Mouse (Mus musculus): ENCODE data around the gene Abhd14b. TPM values are rescaled to one million over a fixed set of nuclear protein-coding genes. Genes with fewer than 3 reads are reported as not detected.
"Not testable (repeated sequence)": the region's sequence is repeated elsewhere in the genome, so short reads cannot be mapped to it uniquely, and the experiment has no call there.

Abhd14b gene
- total RNA-seq, 2 experiments from 2014 or later = 4.8 to 6.1 TPM

DNA sequence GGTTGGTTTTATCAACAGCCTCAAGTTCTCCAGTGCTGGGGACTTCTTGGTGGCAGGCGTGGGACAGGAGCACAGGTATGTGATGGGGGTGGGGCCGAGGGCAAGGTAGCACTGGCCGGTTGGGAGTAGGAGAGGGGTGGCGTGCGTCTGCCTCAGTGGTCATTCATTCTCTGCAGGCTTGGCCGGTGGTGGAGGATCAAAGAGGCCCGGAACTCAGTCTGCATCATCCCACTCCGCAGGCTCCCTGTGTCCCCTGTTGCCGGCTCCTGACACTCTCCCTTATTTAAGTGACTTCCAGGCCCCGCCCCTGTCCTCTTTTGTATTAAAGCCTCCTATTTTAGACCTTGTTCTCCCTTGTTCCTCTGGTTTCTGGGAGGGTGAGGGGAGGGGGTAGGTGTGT, 37.8 kb downstream of the Abhd14b start:
- Histone ChIP-seq H3K27ac (peak overlapping the region; percentile 8; the same call in 1 of the 2 replicates), H3K4me3 (no peak overlapping the region)
- intact Hi-C loops (cut with DNase I) = no loop called here
- TF ChIP-seq CTCF (IDR thresholded peaks at IDR 0.05) = no peak
- no peak for DNase-seq

- not testable (repeated sequence) for DNase-seq
These were observed 40.3 kb downstream of the Abhd14b start for GRCm38 (mm10) chr9:106487602-106488001.

GRCm38 (mm10) chr9:106499667-106500066, 52.4 kb downstream of the Abhd14b start, which contains the start of gene Iqcf1:
Gene Iqcf1, plus strand, starts transcription at chr9:106499967.
- Histone ChIP-seq H3K27ac (no peak within 1 kb of the TSS), H3K4me3 (no peak within 1 kb of the TSS)
- no peak for TF ChIP-seq CTCF (IDR thresholded peaks at IDR 0.05)
- DNase-seq = no peak
- intact Hi-C loops (cut with DNase I) = no loop called here

More at GRCm38 (mm10) chr9:106487602-106488001, 40.3 kb downstream of the Abhd14b start:
- H3K27ac ChIP-seq; intact Hi-C loops (cut with DNase I); H3K4me3 ChIP-seq: not testable (repeated sequence)

GRCm38 (mm10) chr9:106501846-106502245, 54.6 kb downstream of the Abhd14b start:
- no peak for TF ChIP-seq CTCF (IDR thresholded peaks at IDR 0.05)
- Histone ChIP-seq H3K4me3 (no peak overlapping the region), H3K27ac (no peak overlapping the region)
- intact Hi-C loops (cut with DNase I) = no loop called here
- DNase-seq = no peak

Other genes with a start within 250 kb of the Abhd14b start
- 1 to 10 TPM; 2.1 to 5.2 TPM for gene Ppm1m, start 247.7 kb upstream of the Abhd14b start, total RNA-seq (2021)
- 100 to 1,000 TPM; 127 to 210 TPM for gene Twf2, start 244.4 kb upstream of the Abhd14b start, total RNA-seq (2021)
- gene Tlr9, start 224.9 kb upstream of the Abhd14b start, total RNA-seq (2021) = under 1 TPM; 0.17 to 0.23 TPM
- gene Alas1, start 198.8 kb upstream of the Abhd14b start, total RNA-seq (2021) = 100 to 1,000 TPM; 209 to 290 TPM
- gene Poc1a, start 166.4 kb upstream of the Abhd14b start, total RNA-seq (2021) = 1 to 10 TPM; 1.4 to 2.1 TPM
- gene Dusp7, start 78.8 kb upstream of the Abhd14b start, total RNA-seq (2021) = 10 to 100 TPM; 26.6 to 34.6 TPM
- gene Rpl29, start 18.0 kb upstream of the Abhd14b start, total RNA-seq (2021) = 100 to 1,000 TPM; 253 to 301 TPM
- gene Acy1, start 9.1 kb upstream of the Abhd14b start, total RNA-seq (2021) = 10 to 100 TPM in 1 of 2 experiments, 1 to 10 TPM in 1; 8.2 to 14.9 TPM
- gene Abhd14a, start 219 bp downstream of the Abhd14b start, total RNA-seq (2021) = 10 to 100 TPM; 15.9 to 19.8 TPM
- gene Pcbp4, start 5.8 kb downstream of the Abhd14b start, total RNA-seq (2021) = 10 to 100 TPM; 63.8 to 69.0 TPM
- gene Gpr62, start 18.5 kb downstream of the Abhd14b start, total RNA-seq (2021) = under 1 TPM in 1 of 2 experiments, not detected in 1; 0.15 TPM
- gene Rrp9, start 28.5 kb downstream of the Abhd14b start, total RNA-seq (2021) = 10 to 100 TPM; 23.9 to 24.7 TPM
- gene Parp3, start 29.5 kb downstream of the Abhd14b start, total RNA-seq (2021) = 10 to 100 TPM; 60.4 to 75.3 TPM
- gene Iqcf1, start 52.5 kb downstream of the Abhd14b start, total RNA-seq (2021) = not detected
- not detected for gene Iqcf5, start 67.1 kb downstream of the Abhd14b start, total RNA-seq (2021)
- gene Iqcf3, start 114.2 kb downstream of the Abhd14b start, total RNA-seq (2021) = not detected
- gene Iqcf4, start 123.5 kb downstream of the Abhd14b start, total RNA-seq (2021) = not detected
- gene Iqcf6, start 179.1 kb downstream of the Abhd14b start, total RNA-seq (2021) = not detected
- not detected for gene Grm2, start 208.6 kb downstream of the Abhd14b start, total RNA-seq (2021)
- gene Tex264, start 238.5 kb downstream of the Abhd14b start, total RNA-seq (2021) = 10 to 100 TPM; 31.7 to 32.6 TPM